Mouse (Mus musculus) heart, postnatal 36 days (tissue): ENCODE results near the gene D430041D05Rik. TPM values are rescaled to one million over a fixed set of nuclear protein-coding genes. Genes with fewer than 3 reads are reported as not detected.

Source experiments
- DNase-seq, 2 experiments: peaks; one replicate each; pipeline ENCODE4 v3.0.0; 2021 to 2022
- intact Hi-C: fragments of 180-260 bp; cut with DNase I; formaldehyde crosslinking; loops from one replicate; pipeline ENCODE4 v1.15.1; 2025
- total RNA-seq, 2 experiments: library from RNA; stranded (reverse); gene quantifications; 2 replicates each; pipeline ENCODE4 v1.2.3; 2021

Gene D430041D05Rik
- total RNA-seq, 2 experiments from 2014 or later, result 0.03 TPM; not detected in 1

- DNase-seq, result no peak
- intact Hi-C loops, result no loop called here
These were observed 242.5 kb downstream of the D430041D05Rik start for GRCm38 (mm10) chr2:104168186-104168896.

- intact Hi-C loops, result no loop called here
- no peak for DNase-seq
These were observed 243.0 kb downstream of the D430041D05Rik start for GRCm38 (mm10) chr2:104167765-104168164.

GRCm38 (mm10) chr2:104165631-104166030 is 245.2 kb downstream of the D430041D05Rik start:
- intact Hi-C loops, result no loop called here
- no peak for DNase-seq

- intact Hi-C loops, result no loop called here
- no peak for DNase-seq
These were observed 246.8 kb downstream of the D430041D05Rik start for GRCm38 (mm10) chr2:104163978-104164487.

GRCm38 (mm10) chr2:104163418-104163817 is 247.4 kb downstream of the D430041D05Rik start:
- DNase-seq, result no peak
- intact Hi-C loops, result no loop called here

GRCm38 (mm10) chr2:104157831-104158230 is 253.0 kb downstream of the D430041D05Rik start:
- intact Hi-C loops, result no loop called here
- no peak for DNase-seq

GRCm38 (mm10) chr2:104153876-104154275 is 256.9 kb downstream of the D430041D05Rik start:
- intact Hi-C loops, result no loop called here
- no peak for DNase-seq

- DNase-seq, result no peak
- intact Hi-C loops, result no loop called here
These were observed 257.5 kb downstream of the D430041D05Rik start for GRCm38 (mm10) chr2:104153345-104153744.

- DNase-seq, result no peak
- intact Hi-C loops, result no loop called here
These were observed 260.0 kb downstream of the D430041D05Rik start for GRCm38 (mm10) chr2:104150608-104151397.

- DNase-seq, result no peak
- intact Hi-C loops, result no loop called here
These were observed 262.8 kb downstream of the D430041D05Rik start for GRCm38 (mm10) chr2:104147910-104148561.

- intact Hi-C loops, result no loop called here
- DNase-seq, result no peak
These were observed 264.8 kb downstream of the D430041D05Rik start for GRCm38 (mm10) chr2:104145983-104146382.

GRCm38 (mm10) chr2:104144004-104144403 is 266.8 kb downstream of the D430041D05Rik start:
- no peak for DNase-seq
- intact Hi-C loops, result no loop called here

- intact Hi-C loops, result no loop called here
- no peak for DNase-seq
These were observed 268.7 kb downstream of the D430041D05Rik start for GRCm38 (mm10) chr2:104142140-104142539.

- DNase-seq, result no peak
- intact Hi-C loops, result no loop called here
These were observed 274.9 kb downstream of the D430041D05Rik start for GRCm38 (mm10) chr2:104135920-104136319.

- peak; percentile 47 to 64 for DNase-seq
These were observed 276.4 kb downstream of the D430041D05Rik start for GRCm38 (mm10) chr2:104134150-104135056.

GRCm38 (mm10) chr2:104133042-104133810 is 277.6 kb downstream of the D430041D05Rik start:
- intact Hi-C loops, result loop anchor here (5.0 kb wide), 1 partner anchor 454 kb away; no protein-coding TSS in a partner anchor
- DNase-seq, result no peak

More at GRCm38 (mm10) chr2:104134150-104135056, 276.4 kb downstream of the D430041D05Rik start:
- intact Hi-C loops, result loop anchor here (1.0 to 5.0 kb wide), 2 partner anchors 288 to 453 kb away; no protein-coding TSS in a partner anchor

GRCm38 (mm10) chr2:104132266-104132859 is 278.4 kb downstream of the D430041D05Rik start:
- no peak for DNase-seq
- intact Hi-C loops, result loop anchor here (5.0 kb wide), 1 partner anchor 455 kb away; no protein-coding TSS in a partner anchor

GRCm38 (mm10) chr2:104130969-104131368 is 279.8 kb downstream of the D430041D05Rik start:
- peak in 1 of 2 experiments; percentile 61 for DNase-seq
- intact Hi-C loops, result loop anchor here (5.0 kb wide), 1 partner anchor 456 kb away; no protein-coding TSS in a partner anchor
